Mouse (Mus musculus): ENCODE measurements around the gene Zfp583.

The Zfp583 gene

GRCm38 (mm10) chr7:6285842-6286705 lies 45.0 kb downstream of the Zfp583 start, which contains the start of gene Zfp667:
Zfp667 (plus strand) TSS chr7:6286579.
- DNase-seq, result peak; percentile 94 to 95

- no peak for DNase-seq
Observed at GRCm38 (mm10) chr7:6285366-6285765, 45.7 kb downstream of the Zfp583 start.

GRCm38 (mm10) chr7:6284442-6285012 lies 46.6 kb downstream of the Zfp583 start:
- DNase-seq, result no peak

GRCm38 (mm10) chr7:6283451-6284075 lies 47.5 kb downstream of the Zfp583 start:
- peak; percentile 72 to 82 for DNase-seq

GRCm38 (mm10) chr7:6282749-6283148 lies 48.3 kb downstream of the Zfp583 start:
- DNase-seq, result peak; percentile 59 to 82

- DNase-seq, result no peak
Observed at GRCm38 (mm10) chr7:6277906-6278305, 53.2 kb downstream of the Zfp583 start.

GRCm38 (mm10) chr7:6265695-6266094 lies 65.4 kb downstream of the Zfp583 start:
- peak in 1 of 2 experiments; percentile 40 for DNase-seq

Measured in kidney, adult 8-10 months (tissue).